Mouse (Mus musculus) intestine, embryonic 15.5 days (tissue): ENCODE data around the gene Fntb. TPM values are rescaled to one million over a fixed set of nuclear protein-coding genes. Genes with fewer than 3 reads are reported as not detected.

ENCODE experiments used
- ATAC-seq: fragments of 200-750 bp; cut with Nextera tagmentation; 2 replicates; pipeline ENCODE4 v1.8.0; 2017; ENCODE audit warnings: moderate TSS enrichment, moderate library complexity
- H3K27ac ChIP-seq: fragments of 300-500 bp; sonication (generic); 2 replicates; pipeline ENCODE4 v1.5.1; 2015; ENCODE audit warnings: mild to moderate bottlenecking, inconsistent platforms
- H3K27me3 ChIP-seq: fragments of 300-500 bp; sonication (generic); replicated peaks from 2 replicates; pipeline ENCODE4 v1.6.1; 2015; ENCODE audit warnings: inconsistent platforms
- H3K36me3 ChIP-seq: fragments of 300-500 bp; sonication (generic); 2 replicates; pipeline ENCODE4 v1.6.1; 2015; ENCODE audit warnings: inconsistent platforms
- H3K4me1 ChIP-seq: fragments of 300-500 bp; sonication (generic); replicated peaks from 2 replicates; pipeline ENCODE4 v1.6.1; 2015; ENCODE audit warnings: inconsistent platforms
- H3K4me2 ChIP-seq: fragments of 300-500 bp; sonication (generic); replicated peaks from 2 replicates; pipeline ENCODE4 v1.6.1; 2015; ENCODE audit warnings: mild to moderate bottlenecking, inconsistent platforms
- H3K4me3 ChIP-seq: fragments of 300-500 bp; sonication (generic); replicated peaks from 2 replicates; pipeline ENCODE4 v1.5.1; 2015; ENCODE audit warnings: inconsistent platforms
- H3K9ac ChIP-seq: fragments of 300-500 bp; sonication (generic); 2 replicates; pipeline ENCODE4 v1.6.1; 2015; ENCODE audit warnings: inconsistent platforms
- H3K9me3 ChIP-seq: fragments of 300-500 bp; sonication (generic); 2 replicates; pipeline ENCODE4 v1.6.1; 2016; ENCODE audit warnings: inconsistent platforms
- WGBS: fragments of 180-500 bp; shearing (Covaris S2); methylation state at CpG from one replicate; pipeline ENCODE4 v1.1.7; 2015; 5-methylcytosine and 5-hydroxymethylcytosine counted together
- polyA plus RNA-seq: library from polyadenylated mRNA; unstranded; fragments of >200 nt; fragmentation: Nextera tagmentation; extraction: Ambion mirVana; gene quantifications from 2 replicates; pipeline ENCODE4 v1.2.1, GENCODE M21; 2015

Gene Fntb
- polyA plus RNA-seq, 1 experiment from 2014 or later: 30.7 TPM

DNA sequence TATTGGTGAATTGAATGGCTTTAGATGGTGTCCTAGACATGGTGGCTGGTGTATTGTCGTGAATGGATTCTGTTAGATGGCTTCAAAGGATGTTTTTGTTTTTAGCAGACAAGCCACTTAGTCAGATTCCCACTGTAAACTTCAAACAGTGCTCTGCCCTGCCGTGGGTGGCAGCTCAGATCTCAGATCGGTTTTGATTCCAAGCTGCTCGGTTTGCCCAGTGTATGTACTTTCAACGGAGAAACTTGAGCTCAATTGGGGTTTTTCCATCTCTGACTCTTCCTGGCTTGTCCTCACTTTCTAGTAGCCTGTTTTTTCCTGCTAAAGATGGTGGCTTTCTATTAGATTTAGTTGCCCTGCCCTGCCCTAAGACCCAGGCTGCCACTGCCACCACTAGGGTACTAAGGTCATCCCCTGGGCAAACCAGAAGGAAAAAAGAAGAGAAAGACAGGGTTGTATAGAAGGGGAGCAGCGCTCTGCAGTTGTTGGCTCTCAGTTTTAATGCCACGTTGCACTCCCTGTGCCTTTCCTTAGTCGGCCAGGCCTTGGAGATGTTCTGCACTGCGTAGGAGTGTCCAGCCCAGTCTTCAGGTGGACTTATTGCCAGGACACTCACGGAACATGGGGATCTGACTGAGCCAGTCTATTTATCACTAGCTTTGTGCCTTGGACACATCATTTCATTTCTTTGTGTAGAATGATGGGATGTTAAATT, 134.0 kb downstream of the Fntb start:
- Histone ChIP-seq H3K9me3 (no peaks in the 10 kb centered on the region), H3K4me2 (no peak overlapping the region), H3K4me1 (no peaks in the 10 kb centered on the region), H3K27ac (no peak overlapping the region), H3K36me3 (no peaks in the 10 kb centered on the region; the same call in 1 of the 2 replicates), H3K9ac (no peak overlapping the region), H3K4me3 (no peak overlapping the region), H3K27me3 (no peaks in the 10 kb centered on the region)
- WGBS: 84% methylated on average over 10 of the region's 10 CpGs
- ATAC-seq: no peak

DNA sequence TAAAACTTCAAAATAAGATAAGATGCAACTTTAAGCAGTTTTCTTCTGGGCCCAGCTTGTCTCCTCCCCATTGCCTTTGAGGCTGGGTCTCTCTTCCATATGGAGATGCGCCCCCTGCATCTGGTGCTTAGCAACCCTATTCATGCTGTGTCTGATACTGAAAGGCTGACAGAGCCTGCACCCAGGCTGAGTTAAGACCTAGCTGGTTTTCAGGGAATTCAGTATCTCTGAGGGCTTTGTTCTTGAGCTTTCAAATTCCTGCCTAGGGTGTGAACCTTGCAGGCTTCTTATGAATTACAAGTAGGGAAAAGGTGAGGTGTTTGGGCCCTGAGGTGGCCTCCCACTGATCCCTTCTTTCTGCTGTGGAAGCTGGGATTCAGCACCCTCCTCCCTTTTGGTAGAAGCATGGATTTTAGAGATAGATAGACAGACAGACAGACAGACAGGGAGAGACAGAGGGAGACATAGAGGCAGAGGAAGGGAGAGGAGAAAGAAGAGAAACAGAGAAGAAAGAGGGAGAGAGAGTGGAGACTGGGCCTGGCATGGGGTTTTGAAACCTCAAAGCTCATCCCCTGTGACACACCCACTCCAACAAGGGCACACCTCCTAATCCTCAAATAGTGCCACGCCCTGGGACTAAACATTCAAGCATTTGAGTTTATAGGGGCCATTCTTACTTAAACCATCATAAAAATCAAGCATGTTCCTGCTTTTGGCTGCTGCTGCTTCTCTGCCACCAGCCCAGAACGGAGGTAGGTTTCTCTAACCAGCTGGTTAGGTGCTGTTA, 136.3 kb downstream of the Fntb start:
- ATAC-seq: no peak
- H3K27ac ChIP-seq: no peak overlapping the region
- H3K9ac ChIP-seq: no peak overlapping the region
- WGBS: 86% methylated on average over 3 of the region's 3 CpGs
- no peaks in the 10 kb centered on the region; the same call in 1 of the 2 replicates for H3K36me3 ChIP-seq
- no peaks in the 10 kb centered on the region for H3K9me3 ChIP-seq
- H3K27me3 ChIP-seq: no peaks in the 10 kb centered on the region
- no peaks in the 10 kb centered on the region for H3K4me1 ChIP-seq
- no peak overlapping the region for H3K4me2 ChIP-seq
- no peak overlapping the region for H3K4me3 ChIP-seq

DNA sequence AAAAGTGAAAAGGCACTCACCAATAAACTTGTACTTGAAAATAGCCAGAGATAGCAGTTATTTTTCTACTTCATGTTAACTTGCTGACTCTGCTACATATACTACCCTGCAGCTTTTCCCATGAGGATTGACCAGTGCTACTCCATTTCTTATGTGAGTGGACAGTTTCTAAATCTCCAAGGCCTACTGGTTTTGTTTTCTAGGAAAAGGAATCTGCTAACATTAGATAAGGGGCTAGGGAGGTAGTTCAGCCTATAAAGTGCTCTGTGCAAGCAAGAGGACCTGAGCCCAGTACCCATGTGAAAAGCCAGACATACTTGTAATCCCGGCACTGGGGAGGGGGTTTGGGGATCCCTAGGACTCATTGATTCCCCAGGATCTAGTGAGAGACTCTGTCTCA, 140.9 kb downstream of the Fntb start:
- Histone ChIP-seq H3K27me3 (no peaks in the 10 kb centered on the region), H3K9ac (no peak overlapping the region), H3K4me2 (no peak overlapping the region), H3K27ac (no peak overlapping the region), H3K36me3 (no peaks in the 10 kb centered on the region), H3K4me1 (no peaks in the 10 kb centered on the region), H3K9me3 (no peaks in the 10 kb centered on the region), H3K4me3 (no peak overlapping the region)
- ATAC-seq: no peak
- 85% methylated on average over 1 of the region's 1 CpGs for WGBS

- ATAC-seq: peak; percentile 78
- no peaks in the 10 kb centered on the region for H3K27me3 ChIP-seq
Observed at GRCm38 (mm10) chr12:76909218-76909617, 143.8 kb downstream of the Fntb start.

GRCm38 (mm10) chr12:76910258-76910940, 145.0 kb downstream of the Fntb start:
- no peaks in the 10 kb centered on the region for H3K27me3 ChIP-seq
- no peaks in the 10 kb centered on the region for H3K4me1 ChIP-seq
- H3K4me3 ChIP-seq: no peak overlapping the region
- no peak overlapping the region for H3K9ac ChIP-seq
- 85% methylated on average over 11 of the region's 11 CpGs for WGBS
- no peak overlapping the region for H3K27ac ChIP-seq
- no peak; the same call in 1 of the 2 replicates for ATAC-seq
- no peaks in the 10 kb centered on the region for H3K36me3 ChIP-seq
- H3K9me3 ChIP-seq: no peaks in the 10 kb centered on the region
- H3K4me2 ChIP-seq: no peak overlapping the region

More at GRCm38 (mm10) chr12:76909218-76909617, 143.8 kb downstream of the Fntb start:
- H3K36me3 ChIP-seq: no peaks in the 10 kb centered on the region
- no peaks in the 10 kb centered on the region for H3K9me3 ChIP-seq
- no peaks in the 10 kb centered on the region for H3K4me1 ChIP-seq
- WGBS: 68% methylated on average over 5 of the region's 5 CpGs
- no peak overlapping the region for H3K27ac ChIP-seq
- no peak overlapping the region for H3K9ac ChIP-seq
- H3K4me2 ChIP-seq: no peak overlapping the region
- no peak overlapping the region for H3K4me3 ChIP-seq

DNA sequence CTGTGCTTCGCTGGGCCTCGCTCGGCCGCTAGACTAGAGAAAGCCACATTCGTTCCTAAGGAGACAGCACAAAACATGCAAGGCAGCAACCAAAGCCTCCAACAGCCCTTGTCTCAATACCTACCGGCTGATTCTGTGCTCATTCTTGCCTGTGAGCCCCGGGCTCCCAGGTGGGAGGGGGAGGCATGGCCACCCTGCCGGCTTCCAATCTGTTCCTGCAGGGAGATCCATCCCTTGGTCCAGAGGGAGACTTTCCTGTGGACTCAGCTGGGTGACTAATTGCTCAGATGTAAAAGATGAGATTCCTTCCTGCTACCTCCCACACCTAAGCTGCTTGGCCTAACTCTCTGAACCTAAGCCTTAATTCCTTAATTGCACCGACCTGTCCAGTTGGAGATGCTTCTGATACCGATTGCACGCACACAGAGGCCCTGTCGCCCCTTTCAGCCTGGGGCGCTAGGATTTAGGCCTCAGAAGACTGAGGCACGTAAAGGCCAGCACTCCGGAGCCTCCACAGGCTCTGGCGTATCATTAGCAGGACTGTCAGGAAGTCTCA, 145.9 kb downstream of the Fntb start:
- Histone ChIP-seq H3K27me3 (no peaks in the 10 kb centered on the region), H3K9me3 (no peaks in the 10 kb centered on the region), H3K27ac (no peak overlapping the region), H3K4me1 (no peaks in the 10 kb centered on the region), H3K4me3 (no peak overlapping the region), H3K36me3 (no peaks in the 10 kb centered on the region), H3K4me2 (no peak overlapping the region), H3K9ac (no peak overlapping the region)
- WGBS: 84% methylated on average over 16 of the region's 16 CpGs
- no peak for ATAC-seq

- Histone ChIP-seq H3K27me3 (no peaks in the 10 kb centered on the region), H3K4me3 (no peak overlapping the region), H3K9ac (no peak overlapping the region), H3K4me2 (no peak overlapping the region), H3K27ac (no peak overlapping the region), H3K36me3 (no peaks in the 10 kb centered on the region), H3K4me1 (no peaks in the 10 kb centered on the region), H3K9me3 (no peaks in the 10 kb centered on the region)
- no peak for ATAC-seq
- WGBS: 54% methylated on average over 9 of the region's 9 CpGs
Observed at GRCm38 (mm10) chr12:76912193-76912592, 146.8 kb downstream of the Fntb start.

GRCm38 (mm10) chr12:76916163-76916562, 150.8 kb downstream of the Fntb start:
- H3K4me2 ChIP-seq: no peak overlapping the region
- no peak overlapping the region for H3K27ac ChIP-seq
- H3K27me3 ChIP-seq: no peaks in the 10 kb centered on the region
- H3K4me1 ChIP-seq: no peaks in the 10 kb centered on the region
- no peaks in the 10 kb centered on the region for H3K9me3 ChIP-seq
- no peak overlapping the region for H3K4me3 ChIP-seq
- ATAC-seq: peak; percentile 86
- 0 out of 2 replicates have a peak, but pooled peaks cover 3% of the 10 kb centered on the region for H3K36me3 ChIP-seq
- no peak overlapping the region for H3K9ac ChIP-seq
- 80% methylated on average over 11 of the region's 11 CpGs for WGBS

- WGBS: 82% methylated on average over 6 of the region's 6 CpGs
Observed at GRCm38 (mm10) chr12:76918113-76918512, 152.7 kb downstream of the Fntb start.

DNA sequence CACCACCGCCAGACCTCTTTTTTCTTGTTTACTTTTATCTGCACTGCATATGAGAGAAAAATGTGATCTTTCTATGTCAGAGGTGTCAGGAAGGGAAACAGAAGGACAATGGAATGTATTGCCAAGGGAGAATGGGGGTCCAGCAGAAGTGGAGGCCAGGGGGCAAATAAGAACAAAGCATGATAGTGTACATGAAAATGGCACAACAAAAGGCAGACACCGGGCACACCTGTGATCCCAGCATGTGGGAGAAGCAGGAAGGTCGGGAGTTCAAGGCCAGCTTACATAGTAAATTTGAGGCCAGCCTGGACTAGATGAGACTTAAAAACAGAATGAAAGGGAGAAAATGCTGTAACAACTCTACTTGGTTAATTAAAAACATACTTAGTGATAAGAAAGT, 153.5 kb downstream of the Fntb start:
- Histone ChIP-seq H3K4me1 (no peaks in the 10 kb centered on the region), H3K4me2 (no peak overlapping the region), H3K9ac (no peak overlapping the region), H3K27me3 (no peaks in the 10 kb centered on the region), H3K27ac (no peak overlapping the region), H3K4me3 (no peak overlapping the region), H3K36me3 (0 out of 2 replicates have a peak, but pooled peaks cover 3% of the 10 kb centered on the region), H3K9me3 (no peaks in the 10 kb centered on the region)
- no peak for ATAC-seq
- 74% methylated on average over 3 of the region's 3 CpGs for WGBS

More at GRCm38 (mm10) chr12:76918113-76918512, 152.7 kb downstream of the Fntb start:
- Histone ChIP-seq H3K27ac (no peak overlapping the region), H3K36me3 (0 out of 2 replicates have a peak, but pooled peaks cover 3% of the 10 kb centered on the region), H3K4me3 (no peak overlapping the region), H3K27me3 (no peaks in the 10 kb centered on the region), H3K9ac (no peak overlapping the region), H3K4me2 (no peak overlapping the region), H3K9me3 (no peaks in the 10 kb centered on the region), H3K4me1 (no peaks in the 10 kb centered on the region)
- no peak for ATAC-seq

GRCm38 (mm10) chr12:76920398-76920797, 155.0 kb downstream of the Fntb start:
- WGBS: 64% methylated on average over 6 of the region's 6 CpGs
- ATAC-seq: no peak
- no peaks in the 10 kb centered on the region for H3K4me1 ChIP-seq

DNA sequence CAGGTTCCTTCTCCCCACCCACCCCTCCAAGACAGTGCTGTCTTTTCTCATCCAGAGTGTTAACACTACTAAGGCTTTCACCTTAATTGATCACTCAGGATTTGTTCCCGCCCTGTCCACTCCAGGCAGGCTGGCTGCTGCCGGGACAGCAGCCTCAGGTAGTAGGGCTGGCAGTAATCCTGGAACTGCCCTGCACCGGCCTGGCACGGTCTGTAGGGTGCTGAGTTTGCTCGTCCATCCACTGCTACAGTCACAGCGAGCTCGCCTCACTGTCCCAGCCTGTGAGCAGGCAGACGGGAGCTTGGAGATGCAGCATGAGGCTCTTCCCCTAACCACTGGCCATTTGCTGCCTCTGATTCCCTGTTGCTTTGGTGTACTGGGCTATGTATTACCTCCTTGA, 155.6 kb downstream of the Fntb start:
- no peak for ATAC-seq
- 82% methylated on average over 8 of the region's 8 CpGs for WGBS
- Histone ChIP-seq H3K4me2 (no peak overlapping the region), H3K27ac (no peak overlapping the region), H3K36me3 (0 out of 2 replicates have a peak, but pooled peaks cover 3% of the 10 kb centered on the region), H3K4me3 (no peak overlapping the region), H3K9ac (no peak overlapping the region), H3K27me3 (no peaks in the 10 kb centered on the region), H3K9me3 (no peaks in the 10 kb centered on the region), H3K4me1 (no peaks in the 10 kb centered on the region)

More at GRCm38 (mm10) chr12:76920398-76920797, 155.0 kb downstream of the Fntb start:
- no peaks in the 10 kb centered on the region for H3K9me3 ChIP-seq
- H3K4me2 ChIP-seq: no peak overlapping the region
- no peak overlapping the region for H3K27ac ChIP-seq
- H3K9ac ChIP-seq: no peak overlapping the region
- no peak overlapping the region for H3K4me3 ChIP-seq
- H3K27me3 ChIP-seq: no peaks in the 10 kb centered on the region
- 0 out of 2 replicates have a peak, but pooled peaks cover 3% of the 10 kb centered on the region for H3K36me3 ChIP-seq
